Mouse (Mus musculus): Measurements from ENCODE around the gene Jrkl.

The Jrkl gene

DNA sequence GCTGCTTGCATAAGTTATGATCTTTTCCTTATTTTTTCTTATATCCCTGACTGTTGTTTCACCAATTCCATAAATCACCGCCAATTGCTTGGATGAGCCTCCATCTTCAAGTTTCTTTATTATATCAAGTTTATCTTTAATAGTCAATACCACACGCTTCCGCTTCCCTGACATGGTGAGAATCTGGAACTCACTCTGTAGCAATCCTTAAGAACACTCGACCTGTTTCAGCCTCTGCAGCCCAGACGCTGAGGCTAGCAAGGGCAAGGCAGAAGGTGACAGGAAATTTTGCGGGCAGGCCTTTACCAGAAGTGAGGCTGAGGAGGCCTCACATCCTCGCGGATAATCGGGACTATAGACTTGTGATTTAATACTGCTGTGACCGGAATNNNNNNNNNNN, at the start of gene Jrkl:
TSS of gene Jrkl (minus strand) at position 349 of the 400 bp plus-strand sequence.
- DNase-seq (ENCODE audit: low spot score in 2 of 2): peak; percentile 36 to 46

- no peak for DNase-seq (ENCODE audit: low spot score in 2 of 2)
Measured at GRCm38 (mm10) chr9:13287482-13287881, 41.9 kb upstream of the Jrkl start.

GRCm38 (mm10) chr9:13273219-13273618, 27.6 kb upstream of the Jrkl start:
- DNase-seq (ENCODE audit: low spot score in 2 of 2): no peak

- no peak for DNase-seq (ENCODE audit: low spot score in 2 of 2)
Measured at GRCm38 (mm10) chr9:13260980-13261379, 15.4 kb upstream of the Jrkl start.

- DNase-seq (ENCODE audit: low spot score in 2 of 2): no peak
Measured at GRCm38 (mm10) chr9:13258173-13258572, 12.5 kb upstream of the Jrkl start.

GRCm38 (mm10) chr9:13256726-13257125, 11.1 kb upstream of the Jrkl start:
- no peak for DNase-seq (ENCODE audit: low spot score in 2 of 2)

GRCm38 (mm10) chr9:13251251-13251650, 5.6 kb upstream of the Jrkl start:
- DNase-seq (ENCODE audit: low spot score in 2 of 2): no peak

GRCm38 (mm10) chr9:13248104-13248503, 2.5 kb upstream of the Jrkl start:
- no peak for DNase-seq (ENCODE audit: low spot score in 2 of 2)

- peak; percentile 84 to 97 for DNase-seq (ENCODE audit: low spot score in 2 of 2)
Measured at GRCm38 (mm10) chr9:13246815-13247638, 1.4 kb upstream of the Jrkl start, which contains the start of gene Ccdc82. Gene Ccdc82 (plus strand): TSS chr9:13246955.

DNA sequence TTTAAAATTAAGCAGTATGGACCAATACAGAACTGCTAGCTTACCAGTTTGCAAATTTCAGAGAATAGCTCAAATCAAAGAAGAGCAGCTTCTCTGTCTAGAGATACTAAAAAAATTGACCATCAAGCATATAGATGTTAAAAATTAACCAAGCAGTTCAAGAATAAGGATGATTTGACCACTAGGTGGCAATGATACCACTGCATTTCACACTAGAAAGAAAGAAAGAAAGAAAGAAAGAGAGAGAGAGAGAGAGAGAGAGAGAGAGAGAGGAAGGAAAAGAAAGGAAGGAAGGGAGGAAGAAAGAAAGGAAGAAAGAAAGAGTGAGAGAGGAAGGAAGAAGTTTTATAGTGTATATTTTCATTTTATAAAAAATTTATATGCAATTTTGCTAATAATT, 3.3 kb downstream of the Jrkl start:
- no peak for DNase-seq (ENCODE audit: low spot score in 2 of 2)

DNA sequence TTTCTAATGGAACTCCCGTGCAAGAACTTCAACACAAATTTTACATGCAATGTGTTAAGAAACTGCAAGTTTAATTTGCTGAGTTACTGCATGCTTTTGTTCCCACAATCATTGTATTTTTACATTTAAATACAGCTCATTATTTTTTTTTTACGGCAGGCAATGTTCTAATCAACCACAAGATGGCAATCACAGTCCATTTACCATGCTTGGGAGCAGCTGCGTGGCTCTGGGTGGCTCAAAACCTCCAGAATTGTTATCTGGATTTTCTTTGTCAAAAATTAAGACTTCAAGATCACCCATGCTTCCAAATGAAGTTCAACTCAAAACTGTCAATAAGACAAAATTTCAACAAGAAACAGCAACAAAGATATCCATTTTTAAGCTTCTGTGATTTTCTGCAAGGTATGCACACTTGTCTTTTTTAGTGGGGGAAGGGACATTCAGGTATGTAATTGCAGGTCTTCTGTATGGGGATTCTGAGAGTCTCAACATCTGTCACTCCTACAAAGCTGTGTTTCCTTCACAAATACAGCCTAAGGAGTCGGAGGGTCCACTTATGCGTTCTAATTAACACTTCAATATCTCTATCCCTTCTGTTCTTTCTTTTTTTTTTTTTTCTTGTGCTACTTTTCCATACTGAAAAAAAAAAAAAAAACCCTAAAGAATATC, 13.9 kb downstream of the Jrkl start:
- no peak for DNase-seq (ENCODE audit: low spot score in 2 of 2)

- DNase-seq (ENCODE audit: low spot score in 2 of 2): no peak
Measured at GRCm38 (mm10) chr9:13230553-13230952, 15.1 kb downstream of the Jrkl start.

DNA sequence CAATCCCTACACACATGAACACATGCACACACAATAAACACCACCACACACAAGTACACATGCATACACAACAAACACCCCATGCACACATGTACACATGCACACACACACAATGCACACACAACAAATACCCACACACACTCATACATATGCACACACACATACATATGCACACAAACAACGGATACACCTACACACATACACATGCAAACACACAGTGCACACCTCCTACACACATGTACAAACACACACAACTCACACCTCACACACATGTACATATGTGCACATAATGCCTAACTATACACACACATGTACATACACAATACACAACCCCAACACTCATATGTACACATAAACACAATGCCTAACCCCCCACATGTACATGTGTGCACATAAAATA, 19.8 kb downstream of the Jrkl start:
- no peak for DNase-seq (ENCODE audit: low spot score in 2 of 2)

DNA sequence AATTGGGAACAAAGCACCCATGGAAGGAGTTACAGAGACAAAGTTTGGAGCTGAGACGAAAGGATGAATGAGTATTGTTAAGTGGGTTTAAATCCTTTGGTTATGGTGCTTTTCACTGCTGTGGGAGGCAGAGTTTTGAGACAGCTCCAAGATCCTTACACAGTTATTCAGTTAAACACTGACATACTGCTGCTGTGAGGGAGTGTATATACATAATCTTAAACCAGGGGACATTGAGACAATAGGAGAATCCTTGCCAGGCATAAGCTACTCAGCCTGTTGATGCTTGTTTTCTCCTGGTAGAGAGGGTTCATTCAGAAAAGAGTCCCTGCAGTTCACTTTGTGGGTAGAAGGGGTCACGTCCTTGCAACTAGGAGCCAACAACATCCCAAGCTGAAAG, 39.3 kb downstream of the Jrkl start:
- no peak for DNase-seq (ENCODE audit: low spot score in 2 of 2)

DNA sequence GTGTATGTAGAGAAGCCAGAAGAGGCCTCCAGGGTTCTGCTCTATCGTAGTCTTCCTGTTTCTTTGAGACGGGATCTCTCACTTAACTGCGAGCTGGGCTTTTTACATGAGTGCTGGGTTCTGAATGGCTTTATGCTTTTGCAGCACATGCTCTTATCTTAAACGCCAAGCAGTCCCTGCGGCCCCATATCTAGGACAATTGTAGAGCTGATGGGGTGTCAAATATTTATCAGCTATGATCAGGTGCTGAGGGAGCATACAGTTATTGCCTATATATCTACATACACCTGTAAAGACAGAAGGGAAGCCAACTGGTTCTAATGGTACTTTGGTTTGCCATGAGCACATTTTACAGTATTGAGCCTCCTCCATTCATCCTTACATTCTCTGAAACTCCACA, 41.9 kb downstream of the Jrkl start:
- DNase-seq (ENCODE audit: low spot score in 2 of 2): no peak

- no peak for DNase-seq (ENCODE audit: low spot score in 2 of 2)
Measured at GRCm38 (mm10) chr9:13203109-13203508, 42.5 kb downstream of the Jrkl start.

- DNase-seq (ENCODE audit: low spot score in 2 of 2): no peak
Measured at GRCm38 (mm10) chr9:13200079-13200478, 45.5 kb downstream of the Jrkl start.

GRCm38 (mm10) chr9:13195762-13196161, 49.9 kb downstream of the Jrkl start:
- peak in 1 of 2 experiments; percentile 29 for DNase-seq (ENCODE audit: low spot score in 2 of 2)

GRCm38 (mm10) chr9:13195268-13195667, 50.4 kb downstream of the Jrkl start:
- no peak for DNase-seq (ENCODE audit: low spot score in 2 of 2)

- no peak for DNase-seq (ENCODE audit: low spot score in 2 of 2)
Measured at GRCm38 (mm10) chr9:13194619-13195018, 51.0 kb downstream of the Jrkl start.
